Mouse (Mus musculus): ENCODE data around the gene Tnfrsf13b.

DNA sequence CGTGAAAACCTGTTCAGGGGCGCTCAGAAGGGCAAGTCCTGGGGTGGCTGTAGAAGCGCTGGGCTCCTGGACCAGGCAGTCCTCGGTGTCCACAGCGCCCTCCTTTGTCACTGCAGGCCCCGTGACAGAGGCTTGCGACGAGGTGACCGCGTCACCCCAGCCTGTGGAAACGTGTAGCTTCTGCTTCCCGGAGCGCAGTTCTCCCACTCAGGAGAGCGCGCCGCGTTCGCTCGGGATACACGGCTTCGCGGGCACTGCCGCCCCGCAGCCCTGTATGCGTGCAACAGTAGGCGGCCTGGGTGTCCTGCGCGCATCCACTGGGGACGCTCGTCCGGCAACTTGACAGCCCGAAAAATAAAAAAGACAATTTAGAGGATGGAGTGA lies 20.7 kb downstream of the Tnfrsf13b start:
- TF ChIP-seq CTCF (IDR thresholded peaks at IDR 0.05; ENCODE audit: extremely low read depth, insufficient read depth, low read length) (no peak), POLR2A (IDR thresholded peaks at IDR 0.05; ENCODE audit: extremely low read depth, insufficient read depth, low read length) (no peak)

Measured in cortical plate, adult 2 months (tissue).